11 mouse cellular contexts compared by ENCODE assay signal in the genomic region with DNA sequence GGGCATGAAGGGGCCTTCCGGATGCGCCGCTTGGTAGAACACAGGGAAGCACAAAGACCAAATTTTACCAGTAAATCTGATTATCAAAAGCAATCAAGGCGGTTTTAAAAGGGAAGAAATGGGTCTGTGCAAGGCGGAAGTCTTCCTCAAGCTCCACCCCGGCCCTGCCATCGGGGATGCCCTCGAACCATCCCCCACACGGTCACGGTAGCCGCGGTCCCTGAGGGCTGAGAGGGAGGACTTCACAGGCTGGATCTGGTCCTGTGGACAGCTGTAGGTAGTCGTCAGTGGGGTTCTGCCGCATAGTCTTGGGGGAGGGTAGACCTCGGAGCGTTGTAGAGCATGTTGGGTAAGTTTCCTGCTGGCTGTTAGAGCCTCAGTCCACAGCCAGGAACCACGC.
DNase-seq lines count a peak whose midpoint lies in the region; ATAC-seq and TF ChIP-seq lines count a peak whose summit lies in the region.
"Had no signal": no experiment of that assay in that cellular context is flagged by ENCODE, and none has a peak within 500 bp of the region (broad histone marks: within the 10 kb centered on the region; RNA-seq: fewer than 3 reads in every experiment).

No protein-coding gene starts in this region.

- H3K36me3 ChIP-seq in lung, postnatal 0 days (ENCODE audit: insufficient read depth, low read length) = no peaks in the 10 kb centered on the region
- H3K36me3 ChIP-seq in embryonic facial prominence, embryonic 12.5 days = no peaks in the 10 kb centered on the region
- no peaks in the 10 kb centered on the region for H3K36me3 ChIP-seq in hindbrain, embryonic 16.5 days (ENCODE audit: control insufficient read depth, insufficient read depth, low read length)
- H3K36me3 ChIP-seq in stomach, embryonic 16.5 days (ENCODE audit: control insufficient read depth, insufficient read depth, low read length) = no peaks in the 10 kb centered on the region
- H3K36me3 ChIP-seq: liver, embryonic 13.5 days had no signal

- TF ChIP-seq CTCF in lung, postnatal 0 days (IDR thresholded peaks at IDR 0.05) = no peak

- H3K4me2 ChIP-seq in lung, postnatal 0 days (replicated peaks; ENCODE audit: low read depth, low read length) = 0 out of 2 replicates have a peak overlapping the region, but pooled peaks have one; percentile 5
- peak overlapping the region; percentile 19; the same call in 1 of the 2 replicates for H3K4me2 ChIP-seq in embryonic facial prominence, embryonic 12.5 days (replicated peaks)
- H3K4me2 ChIP-seq in hindbrain, embryonic 16.5 days (ENCODE audit: low read length) = no peak overlapping the region; the same call in 1 of the 2 replicates
- H3K4me2 ChIP-seq in stomach, embryonic 16.5 days (ENCODE audit: low read depth, low read length) = peak overlapping the region; percentile 11; the same call in 1 of the 2 replicates
- H3K4me2 ChIP-seq: liver, embryonic 13.5 days had no signal

- no peaks in the 10 kb centered on the region for H3K27me3 ChIP-seq in lung, postnatal 0 days (replicated peaks; ENCODE audit: insufficient read depth, low read length)
- 0 out of 2 replicates have a peak, but pooled peaks cover 3% of the 10 kb centered on the region for H3K27me3 ChIP-seq in embryonic facial prominence, embryonic 12.5 days
- no peaks in the 10 kb centered on the region; the same call in 1 of the 2 replicates for H3K27me3 ChIP-seq in hindbrain, embryonic 16.5 days (replicated peaks; ENCODE audit: control insufficient read depth, insufficient read depth, low read length)
- H3K27me3 ChIP-seq in stomach, embryonic 16.5 days (ENCODE audit: control insufficient read depth, insufficient read depth, low read length) = no peaks in the 10 kb centered on the region
- H3K27me3 ChIP-seq: Patski had no signal

- DNase-seq in lung, postnatal 0 days (ENCODE audit: low spot score) = peak; percentile 20
- DNase-seq in lung, adult 18-20 months = no peak
- no peak for DNase-seq in thymus, postnatal 25 days
- DNase-seq in thymus, postnatal 4 days = no peak
- no peak for DNase-seq in adrenal gland, postnatal 36 days
- DNase-seq: gastrocnemius, adult 2 months; liver, embryonic 13.5 days had no signal

- no peak for TF ChIP-seq EP300 in lung, postnatal 0 days (IDR thresholded peaks at IDR 0.05)

- H3K27ac ChIP-seq in lung, postnatal 0 days (ENCODE audit: low read length) = no peak overlapping the region
- no peak overlapping the region for H3K27ac ChIP-seq in embryonic facial prominence, embryonic 12.5 days
- no peak overlapping the region for H3K27ac ChIP-seq in hindbrain, embryonic 16.5 days (ENCODE audit: low read depth, low read length)
- H3K27ac ChIP-seq in stomach, embryonic 16.5 days (ENCODE audit: low read length) = no peak overlapping the region
- H3K27ac ChIP-seq: gastrocnemius, adult 2 months; liver, embryonic 13.5 days had no signal

- 45% methylated on average over 17 of the region's 17 CpGs for WGBS in lung, postnatal 0 days
- 35% methylated on average over 17 of the region's 17 CpGs for WGBS in embryonic facial prominence, embryonic 12.5 days
- WGBS in hindbrain, embryonic 16.5 days = 20% methylated on average over 17 of the region's 17 CpGs
- 44% methylated on average over 17 of the region's 17 CpGs for WGBS in stomach, embryonic 16.5 days

- H3K9me3 ChIP-seq in lung, postnatal 0 days (ENCODE audit: low read length) = no peaks in the 10 kb centered on the region
- no peaks in the 10 kb centered on the region for H3K9me3 ChIP-seq in embryonic facial prominence, embryonic 12.5 days
- no peaks in the 10 kb centered on the region for H3K9me3 ChIP-seq in hindbrain, embryonic 16.5 days (ENCODE audit: control insufficient read depth, low read length)
- H3K9me3 ChIP-seq in stomach, embryonic 16.5 days (replicated peaks; ENCODE audit: control insufficient read depth, low read length) = no peaks in the 10 kb centered on the region
- H3K9me3 ChIP-seq: liver, embryonic 13.5 days had no signal

- H3K9ac ChIP-seq in lung, postnatal 0 days (replicated peaks; ENCODE audit: low read depth) = no peak overlapping the region
- H3K9ac ChIP-seq in embryonic facial prominence, embryonic 12.5 days = no peak overlapping the region
- no peak overlapping the region for H3K9ac ChIP-seq in hindbrain, embryonic 16.5 days (ENCODE audit: low read depth, low read length)
- H3K9ac ChIP-seq in stomach, embryonic 16.5 days (ENCODE audit: low read length) = no peak overlapping the region
- H3K9ac ChIP-seq: liver, embryonic 13.5 days had no signal

- no peak overlapping the region for H3K4me3 ChIP-seq in lung, postnatal 0 days (ENCODE audit: low read depth, low read length)
- no peak overlapping the region for H3K4me3 ChIP-seq in embryonic facial prominence, embryonic 12.5 days
- H3K4me3 ChIP-seq in hindbrain, embryonic 16.5 days (ENCODE audit: low read length) = 0 out of 2 replicates have a peak overlapping the region, but pooled peaks have one; percentile 11
- H3K4me3 ChIP-seq in stomach, embryonic 16.5 days (replicated peaks; ENCODE audit: low read length) = no peak overlapping the region
- H3K4me3 ChIP-seq: gastrocnemius, adult 2 months; liver, embryonic 13.5 days had no signal

- no peak for ATAC-seq in lung, postnatal 0 days
- ATAC-seq in embryonic facial prominence, embryonic 12.5 days (ENCODE audit: insufficient number of reproducible peaks, insufficient read depth, low FRiP score, low TSS enrichment) = 0 out of 2 replicates have a peak, but pooled peaks have one; percentile 31
- no peak for ATAC-seq in hindbrain, embryonic 16.5 days
- no peak for ATAC-seq in stomach, embryonic 16.5 days (ENCODE audit: insufficient read depth, low FRiP score)
- ATAC-seq: Patski had no signal

- H3K4me1 ChIP-seq in lung, postnatal 0 days (ENCODE audit: insufficient read depth, low read depth, low read length) = no peaks in the 10 kb centered on the region; the same call in 1 of the 2 replicates
- peaks cover 29% of the 10 kb centered on the region for H3K4me1 ChIP-seq in embryonic facial prominence, embryonic 12.5 days
- H3K4me1 ChIP-seq in hindbrain, embryonic 16.5 days (ENCODE audit: control insufficient read depth, insufficient read depth, low read depth, low read length) = peaks cover 15% of the 10 kb centered on the region
- peaks cover 21% of the 10 kb centered on the region for H3K4me1 ChIP-seq in stomach, embryonic 16.5 days (ENCODE audit: control insufficient read depth, insufficient read depth, low read length)
